Mouse (Mus musculus): ENCODE results near the gene Pttg1ip.

- no peak for TF ChIP-seq CTCF (IDR thresholded peaks at IDR 0.05; ENCODE audit: insufficient read depth, low read length)
- TF ChIP-seq POLR2A (IDR thresholded peaks at IDR 0.05; ENCODE audit: borderline replicate concordance, extremely low read depth, low read depth, low read length), result no peak
These were observed 11.4 kb upstream of the Pttg1ip start for GRCm38 (mm10) chr10:77569973-77570658.

Measured in lung, adult 2 months (tissue).